Mouse (Mus musculus): ENCODE data around the gene Tnpo1. TPM values are rescaled to one million over a fixed set of nuclear protein-coding genes. Genes with fewer than 3 reads are reported as not detected.

Tnpo1 gene
- polyA plus RNA-seq, 1 experiment from 2014 or later = 52.2 TPM

DNA sequence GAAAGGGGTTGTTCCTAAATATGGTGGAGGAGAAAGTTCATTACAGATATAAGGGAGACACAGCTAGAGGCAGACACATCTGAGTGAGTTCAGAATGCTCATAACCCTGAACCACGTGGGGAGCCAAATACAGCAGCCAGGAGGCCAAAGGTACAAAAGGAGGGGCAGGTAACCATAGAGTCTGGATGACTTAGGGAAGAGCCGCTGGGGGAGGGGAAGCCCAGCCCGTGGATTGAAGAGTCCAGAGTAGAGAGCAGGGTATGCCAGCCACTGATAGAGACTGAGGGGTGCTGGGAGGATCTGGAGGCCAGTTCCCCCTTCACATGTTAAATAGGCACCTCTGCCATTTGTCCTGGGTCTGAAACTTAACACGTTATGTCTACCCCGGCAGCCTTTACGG is 29.5 kb upstream of the Tnpo1 start:
- Histone ChIP-seq H3K36me3 (ENCODE audit: control insufficient read depth, insufficient read depth, low read length) (no peaks in the 10 kb centered on the region), H3K4me3 (ENCODE audit: low read depth, low read length) (no peak overlapping the region), H3K27me3 (ENCODE audit: control insufficient read depth, insufficient read depth, low read length) (no peaks in the 10 kb centered on the region), H3K4me2 (no peak overlapping the region), H3K9ac (ENCODE audit: low read depth, low read length) (no peak overlapping the region), H3K4me1 (ENCODE audit: control insufficient read depth, insufficient read depth, low read length) (no peaks in the 10 kb centered on the region), H3K9me3 (replicated peaks; ENCODE audit: control insufficient read depth, low read length) (no peaks in the 10 kb centered on the region), H3K27ac (ENCODE audit: low read depth, low read length) (no peak overlapping the region)
- no peak for ATAC-seq (replicated peaks; ENCODE audit: insufficient number of reproducible peaks, low FRiP score, low TSS enrichment)
- WGBS (ENCODE audit: insufficient replicate concordance) = 60% methylated on average over 6 of the region's 6 CpGs

GRCm38 (mm10) chr13:98955226-98955625 is 29.0 kb upstream of the Tnpo1 start:
- ATAC-seq (replicated peaks; ENCODE audit: insufficient number of reproducible peaks, low FRiP score, low TSS enrichment) = no peak

DNA sequence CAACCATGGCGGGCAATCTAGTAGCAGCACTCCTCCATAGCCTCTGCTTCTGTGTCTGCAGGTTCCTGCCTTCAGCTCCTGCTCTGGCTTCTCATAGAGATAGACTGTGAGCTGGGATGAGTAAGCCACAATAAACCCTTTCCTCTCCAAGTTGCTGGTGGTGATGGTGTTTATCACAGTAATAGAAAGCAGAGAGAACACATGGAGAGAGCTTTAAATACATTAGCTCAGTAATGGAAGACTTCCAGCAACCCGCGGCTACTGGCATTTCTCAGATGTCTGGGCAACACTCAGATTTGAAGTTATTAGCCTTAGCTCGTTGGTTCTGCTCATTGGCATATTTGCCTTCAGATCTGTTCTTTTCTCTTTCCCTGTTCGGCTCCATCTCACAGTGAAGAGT is 27.6 kb upstream of the Tnpo1 start:
- Histone ChIP-seq H3K9me3 (replicated peaks; ENCODE audit: control insufficient read depth, low read length) (no peaks in the 10 kb centered on the region), H3K4me1 (ENCODE audit: control insufficient read depth, insufficient read depth, low read length) (no peaks in the 10 kb centered on the region), H3K9ac (ENCODE audit: low read depth, low read length) (no peak overlapping the region), H3K27me3 (ENCODE audit: control insufficient read depth, insufficient read depth, low read length) (no peaks in the 10 kb centered on the region), H3K36me3 (ENCODE audit: control insufficient read depth, insufficient read depth, low read length) (no peaks in the 10 kb centered on the region), H3K4me3 (ENCODE audit: low read depth, low read length) (no peak overlapping the region), H3K4me2 (no peak overlapping the region), H3K27ac (ENCODE audit: low read depth, low read length) (no peak overlapping the region)
- no peak for ATAC-seq (replicated peaks; ENCODE audit: insufficient number of reproducible peaks, low FRiP score, low TSS enrichment)
- WGBS (ENCODE audit: insufficient replicate concordance) = 81% methylated on average over 5 of the region's 5 CpGs

More at GRCm38 (mm10) chr13:98955226-98955625, 29.0 kb upstream of the Tnpo1 start:
- Histone ChIP-seq H3K27ac (ENCODE audit: low read depth, low read length) (no peak overlapping the region), H3K4me3 (ENCODE audit: low read depth, low read length) (no peak overlapping the region), H3K4me1 (ENCODE audit: control insufficient read depth, insufficient read depth, low read length) (no peaks in the 10 kb centered on the region), H3K27me3 (ENCODE audit: control insufficient read depth, insufficient read depth, low read length) (no peaks in the 10 kb centered on the region), H3K4me2 (no peak overlapping the region), H3K9ac (ENCODE audit: low read depth, low read length) (no peak overlapping the region), H3K36me3 (ENCODE audit: control insufficient read depth, insufficient read depth, low read length) (no peaks in the 10 kb centered on the region), H3K9me3 (replicated peaks; ENCODE audit: control insufficient read depth, low read length) (no peaks in the 10 kb centered on the region)
- WGBS (ENCODE audit: insufficient replicate concordance) = 44% methylated on average over 5 of the region's 5 CpGs

DNA sequence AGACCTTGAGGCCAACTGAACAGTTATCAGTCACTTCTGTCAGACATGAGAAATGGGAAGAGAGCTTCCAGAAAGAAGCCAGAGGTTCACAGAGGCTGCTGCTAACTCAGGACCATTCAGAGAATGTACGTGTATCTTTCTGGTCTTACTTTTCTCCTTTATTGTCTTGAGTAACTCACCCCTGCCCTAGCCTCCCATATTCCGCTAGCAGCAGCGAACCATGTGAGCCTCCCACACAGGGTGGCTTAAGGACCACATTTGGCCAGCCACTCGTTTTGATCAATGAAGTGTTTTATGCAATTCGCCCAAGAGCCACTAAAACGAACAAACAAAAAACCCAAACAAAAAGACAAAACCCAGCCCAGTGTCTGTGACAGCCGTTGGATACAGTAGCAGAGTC is 25.8 kb upstream of the Tnpo1 start:
- Histone ChIP-seq H3K9me3 (replicated peaks; ENCODE audit: control insufficient read depth, low read length) (no peaks in the 10 kb centered on the region), H3K27me3 (ENCODE audit: control insufficient read depth, insufficient read depth, low read length) (no peaks in the 10 kb centered on the region), H3K27ac (ENCODE audit: low read depth, low read length) (no peak overlapping the region), H3K9ac (ENCODE audit: low read depth, low read length) (no peak overlapping the region), H3K4me2 (no peak overlapping the region), H3K4me3 (ENCODE audit: low read depth, low read length) (no peak overlapping the region), H3K36me3 (ENCODE audit: control insufficient read depth, insufficient read depth, low read length) (no peaks in the 10 kb centered on the region), H3K4me1 (ENCODE audit: control insufficient read depth, insufficient read depth, low read length) (no peaks in the 10 kb centered on the region)
- 77% methylated on average over 7 of the region's 7 CpGs for WGBS (ENCODE audit: insufficient replicate concordance)
- no peak for ATAC-seq (replicated peaks; ENCODE audit: insufficient number of reproducible peaks, low FRiP score, low TSS enrichment)

DNA sequence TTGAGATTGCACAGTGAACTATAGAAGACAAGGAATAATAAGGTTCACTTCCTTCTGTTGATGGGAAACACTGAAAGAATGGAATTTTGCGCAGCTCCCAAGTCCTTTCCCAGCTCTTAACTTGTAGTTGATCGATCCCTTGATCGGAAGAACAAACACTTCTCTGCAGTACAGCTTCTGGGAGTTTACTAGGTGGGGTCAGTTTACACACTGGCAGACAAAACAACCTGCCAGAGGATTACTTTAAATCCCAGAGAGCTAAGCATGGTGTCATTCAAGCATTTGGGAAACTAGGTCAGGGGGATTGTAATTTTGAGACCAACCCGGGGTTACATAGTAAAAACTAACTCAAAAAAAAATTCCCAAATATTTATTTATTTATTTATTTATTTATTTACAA is 22.0 kb upstream of the Tnpo1 start:
- H3K27me3 ChIP-seq (ENCODE audit: control insufficient read depth, insufficient read depth, low read length) = no peaks in the 10 kb centered on the region
- no peak overlapping the region for H3K9ac ChIP-seq (ENCODE audit: low read depth, low read length)
- H3K4me3 ChIP-seq (ENCODE audit: low read depth, low read length) = no peak overlapping the region
- H3K9me3 ChIP-seq (replicated peaks; ENCODE audit: control insufficient read depth, low read length) = no peaks in the 10 kb centered on the region
- WGBS (ENCODE audit: insufficient replicate concordance) = 68% methylated on average over 4 of the region's 4 CpGs
- H3K4me1 ChIP-seq (ENCODE audit: control insufficient read depth, insufficient read depth, low read length) = no peaks in the 10 kb centered on the region
- H3K36me3 ChIP-seq (ENCODE audit: control insufficient read depth, insufficient read depth, low read length) = no peaks in the 10 kb centered on the region
- no peak for ATAC-seq (replicated peaks; ENCODE audit: insufficient number of reproducible peaks, low FRiP score, low TSS enrichment)
- no peak overlapping the region for H3K4me2 ChIP-seq
- no peak overlapping the region for H3K27ac ChIP-seq (ENCODE audit: low read depth, low read length)

GRCm38 (mm10) chr13:98946434-98946833 is 20.2 kb upstream of the Tnpo1 start:
- Histone ChIP-seq H3K4me3 (ENCODE audit: low read depth, low read length) (no peak overlapping the region), H3K9ac (ENCODE audit: low read depth, low read length) (no peak overlapping the region), H3K9me3 (replicated peaks; ENCODE audit: control insufficient read depth, low read length) (no peaks in the 10 kb centered on the region), H3K27ac (ENCODE audit: low read depth, low read length) (no peak overlapping the region), H3K4me2 (no peak overlapping the region), H3K36me3 (ENCODE audit: control insufficient read depth, insufficient read depth, low read length) (no peaks in the 10 kb centered on the region), H3K27me3 (ENCODE audit: control insufficient read depth, insufficient read depth, low read length) (no peaks in the 10 kb centered on the region), H3K4me1 (ENCODE audit: control insufficient read depth, insufficient read depth, low read length) (no peaks in the 10 kb centered on the region)
- no peak for ATAC-seq (replicated peaks; ENCODE audit: insufficient number of reproducible peaks, low FRiP score, low TSS enrichment)
- WGBS (ENCODE audit: insufficient replicate concordance) = 86% methylated on average over 7 of the region's 7 CpGs

- H3K4me1 ChIP-seq (ENCODE audit: control insufficient read depth, insufficient read depth, low read length) = no peaks in the 10 kb centered on the region
- H3K4me3 ChIP-seq (ENCODE audit: low read depth, low read length) = no peak overlapping the region
- no peak for ATAC-seq (replicated peaks; ENCODE audit: insufficient number of reproducible peaks, low FRiP score, low TSS enrichment)
- H3K36me3 ChIP-seq (ENCODE audit: control insufficient read depth, insufficient read depth, low read length) = no peaks in the 10 kb centered on the region
- H3K9me3 ChIP-seq (replicated peaks; ENCODE audit: control insufficient read depth, low read length) = no peaks in the 10 kb centered on the region
- no peak overlapping the region for H3K4me2 ChIP-seq
- no peaks in the 10 kb centered on the region for H3K27me3 ChIP-seq (ENCODE audit: control insufficient read depth, insufficient read depth, low read length)
- H3K27ac ChIP-seq (ENCODE audit: low read depth, low read length) = no peak overlapping the region
- H3K9ac ChIP-seq (ENCODE audit: low read depth, low read length) = no peak overlapping the region
- WGBS (ENCODE audit: insufficient replicate concordance) = 73% methylated on average over 3 of the region's 3 CpGs
Observed at GRCm38 (mm10) chr13:98945908-98946307, 19.7 kb upstream of the Tnpo1 start.

DNA sequence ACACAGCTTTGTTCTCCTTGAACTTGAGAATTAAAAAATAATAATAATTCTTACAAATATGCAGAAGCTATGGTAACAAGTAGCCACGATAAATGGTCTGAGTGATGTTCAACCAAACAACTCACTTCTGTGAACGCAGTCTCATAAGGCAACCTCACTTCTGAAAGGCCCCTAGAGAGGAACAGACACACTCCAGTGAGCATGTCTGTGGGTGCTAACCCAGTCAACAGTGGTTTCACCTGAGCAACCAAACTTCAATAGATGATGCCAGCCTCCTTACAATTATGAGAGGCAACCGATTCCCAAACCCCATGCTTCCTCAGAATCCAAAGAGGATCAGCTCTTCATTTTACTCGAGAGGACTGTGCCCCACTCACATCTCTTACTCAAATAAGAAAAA is 19.2 kb upstream of the Tnpo1 start:
- 87% methylated on average over 4 of the region's 4 CpGs for WGBS (ENCODE audit: insufficient replicate concordance)
- no peak overlapping the region for H3K9ac ChIP-seq (ENCODE audit: low read depth, low read length)
- H3K4me1 ChIP-seq (ENCODE audit: control insufficient read depth, insufficient read depth, low read length) = no peaks in the 10 kb centered on the region
- no peak for ATAC-seq (replicated peaks; ENCODE audit: insufficient number of reproducible peaks, low FRiP score, low TSS enrichment)
- no peaks in the 10 kb centered on the region for H3K27me3 ChIP-seq (ENCODE audit: control insufficient read depth, insufficient read depth, low read length)
- no peaks in the 10 kb centered on the region for H3K9me3 ChIP-seq (replicated peaks; ENCODE audit: control insufficient read depth, low read length)
- H3K4me2 ChIP-seq = no peak overlapping the region
- no peaks in the 10 kb centered on the region for H3K36me3 ChIP-seq (ENCODE audit: control insufficient read depth, insufficient read depth, low read length)
- no peak overlapping the region for H3K27ac ChIP-seq (ENCODE audit: low read depth, low read length)
- H3K4me3 ChIP-seq (ENCODE audit: low read depth, low read length) = no peak overlapping the region

- ATAC-seq (replicated peaks; ENCODE audit: insufficient number of reproducible peaks, low FRiP score, low TSS enrichment) = no peak
- H3K9ac ChIP-seq (ENCODE audit: low read depth, low read length) = no peak overlapping the region
- WGBS (ENCODE audit: insufficient replicate concordance) = 71% methylated on average over 7 of the region's 7 CpGs
- no peak overlapping the region for H3K27ac ChIP-seq (ENCODE audit: low read depth, low read length)
- no peak overlapping the region for H3K4me3 ChIP-seq (ENCODE audit: low read depth, low read length)
- H3K4me1 ChIP-seq (ENCODE audit: control insufficient read depth, insufficient read depth, low read length) = no peaks in the 10 kb centered on the region
- no peaks in the 10 kb centered on the region for H3K9me3 ChIP-seq (replicated peaks; ENCODE audit: control insufficient read depth, low read length)
- no peak overlapping the region for H3K4me2 ChIP-seq
- H3K36me3 ChIP-seq (ENCODE audit: control insufficient read depth, insufficient read depth, low read length) = no peaks in the 10 kb centered on the region
- no peaks in the 10 kb centered on the region for H3K27me3 ChIP-seq (ENCODE audit: control insufficient read depth, insufficient read depth, low read length)
Observed at GRCm38 (mm10) chr13:98944620-98945081, 18.5 kb upstream of the Tnpo1 start.
